Mouse (Mus musculus): ENCODE data around the gene Plxnb1.

DNA sequence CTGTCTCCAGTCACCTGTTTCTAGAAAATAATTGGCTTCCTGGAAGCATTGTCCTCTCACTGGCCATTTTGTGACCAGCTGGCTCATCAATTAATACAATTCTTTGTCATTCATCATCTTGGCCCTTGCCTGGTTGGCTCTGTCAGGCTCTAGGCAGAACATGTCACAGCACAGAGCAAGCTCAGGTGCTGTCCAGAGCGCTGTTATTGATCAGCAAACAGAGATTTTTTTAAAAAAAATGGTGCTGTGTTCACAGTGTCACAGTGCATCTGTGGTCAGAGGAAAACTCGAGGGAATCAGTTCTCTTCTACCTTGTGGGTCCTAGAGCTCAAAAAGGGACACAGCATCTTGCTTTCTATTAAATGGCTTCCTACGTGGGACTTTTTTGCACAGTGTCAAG is 30.3 kb downstream of the Plxnb1 start:
- no peak for TF ChIP-seq CTCF (IDR thresholded peaks at IDR 0.05; ENCODE audit: low read depth)
- TF ChIP-seq EP300 (optimal IDR thresholded peaks at IDR 0.05): no peak
